22 mouse cellular contexts compared by ENCODE assay signal in genomic region chr6:100202091-100202490, GRCm38 (mm10).
DNase-seq lines count a peak whose midpoint lies in the region; ATAC-seq and TF ChIP-seq lines count a peak whose summit lies in the region.
"Had no signal": no experiment of that assay in that cellular context is flagged by ENCODE, and none has a peak within 500 bp of the region (broad histone marks: within the 10 kb centered on the region; RNA-seq: fewer than 3 reads in every experiment).

No protein-coding gene starts in this region.

- no peaks in the 10 kb centered on the region for H3K9me3 ChIP-seq in limb, embryonic 12.5 days
- H3K9me3 ChIP-seq in limb, embryonic 10.5 days (replicated peaks), result no peaks in the 10 kb centered on the region
- H3K9me3 ChIP-seq in limb, embryonic 14.5 days (ENCODE audit: control insufficient read depth, low read length), result no peaks in the 10 kb centered on the region
- H3K9me3 ChIP-seq in liver, embryonic 12.5 days (replicated peaks), result no peaks in the 10 kb centered on the region
- H3K9me3 ChIP-seq: embryonic facial prominence, embryonic 15.5 days; forebrain, embryonic 10.5 days; heart, embryonic 15.5 days; hindbrain, embryonic 13.5 days had no signal

- no peak overlapping the region for H3K9ac ChIP-seq in limb, embryonic 12.5 days (replicated peaks)
- no peak overlapping the region for H3K9ac ChIP-seq in limb, embryonic 14.5 days (ENCODE audit: low read depth, low read length, severe bottlenecking)
- no peak overlapping the region for H3K9ac ChIP-seq in liver, embryonic 12.5 days
- H3K9ac ChIP-seq: embryonic facial prominence, embryonic 15.5 days; heart, embryonic 15.5 days; hindbrain, embryonic 13.5 days had no signal

- peaks cover 63% of the 10 kb centered on the region for H3K27me3 ChIP-seq in limb, embryonic 12.5 days
- peaks cover 75% of the 10 kb centered on the region for H3K27me3 ChIP-seq in limb, embryonic 10.5 days (ENCODE audit: low read depth, poor library complexity, severe bottlenecking)
- no peaks in the 10 kb centered on the region for H3K27me3 ChIP-seq in limb, embryonic 14.5 days (ENCODE audit: control insufficient read depth, insufficient read depth, low read length)
- peaks cover 38% of the 10 kb centered on the region for H3K27me3 ChIP-seq in liver, embryonic 12.5 days (replicated peaks)

- 48% methylated on average over 1 of the region's 1 CpGs for WGBS in limb, embryonic 12.5 days
- 73% methylated on average over 1 of the region's 1 CpGs for WGBS in limb, embryonic 10.5 days
- 35% methylated on average over 1 of the region's 1 CpGs for whole genome bisulfite sequencing in limb, embryonic 14.5 days
- 68% methylated on average over 1 of the region's 1 CpGs for WGBS in liver, embryonic 12.5 days (ENCODE audit: insufficient replicate concordance)

- no peak for DNase-seq in limb, embryonic 10.5 days (ENCODE audit: low spot score)
- peak; percentile 53 for DNase-seq in NIH3T3 (ENCODE audit: low read depth)
- peak; percentile 73 for DNase-seq in limb, embryonic 14.5 days (ENCODE audit: low spot score)
- no peak for DNase-seq in embryo, embryonic 10.5 days (ENCODE audit: low spot score)
- DNase-seq: adrenal gland, adult 8-10 months; cerebellum, adult 11-12 months; cerebellum, adult 9-10 months; cerebellum, postnatal 25 days; gastrocnemius, adult 2 months; gastrocnemius, postnatal 36 days; heart, adult 18-20 months; heart, postnatal 14 days had no signal

- H3K4me3 ChIP-seq in limb, embryonic 12.5 days (replicated peaks), result no peak overlapping the region
- H3K4me3 ChIP-seq in limb, embryonic 10.5 days, result no peak overlapping the region
- no peak overlapping the region for H3K4me3 ChIP-seq in limb, embryonic 14.5 days (replicated peaks; ENCODE audit: low read length)
- no peak overlapping the region for H3K4me3 ChIP-seq in liver, embryonic 12.5 days
- H3K4me3 ChIP-seq: embryonic facial prominence, embryonic 15.5 days; erythroblast, embryonic 14.5 days; forebrain, embryonic 10.5 days; gastrocnemius, adult 2 months; heart, embryonic 15.5 days; hindbrain, embryonic 13.5 days had no signal

- no peak overlapping the region for H3K4me2 ChIP-seq in limb, embryonic 12.5 days
- no peak overlapping the region for H3K4me2 ChIP-seq in limb, embryonic 14.5 days (replicated peaks; ENCODE audit: low read depth, low read length, severe bottlenecking)
- no peak overlapping the region for H3K4me2 ChIP-seq in liver, embryonic 12.5 days
- H3K4me2 ChIP-seq: embryonic facial prominence, embryonic 15.5 days; heart, embryonic 11.5 days; heart, embryonic 15.5 days; hindbrain, embryonic 13.5 days had no signal

- no peak for TF ChIP-seq POLR2A in limb, embryonic 14.5 days (IDR thresholded peaks at IDR 0.05; ENCODE audit: borderline replicate concordance, extremely low read depth, insufficient read depth, insufficient read length)

- no peak for ATAC-seq in limb, embryonic 12.5 days (ENCODE audit: insufficient number of reproducible peaks, insufficient read depth, low FRiP score, low TSS enrichment, low read depth)
- ATAC-seq in limb, embryonic 14.5 days (ENCODE audit: low FRiP score, low read depth), result no peak
- no peak for ATAC-seq in liver, embryonic 12.5 days
- ATAC-seq: forebrain, embryonic 14.5 days; hindbrain, postnatal 0 days had no signal

- peaks cover 35% of the 10 kb centered on the region for H3K4me1 ChIP-seq in limb, embryonic 12.5 days (replicated peaks)
- H3K4me1 ChIP-seq in limb, embryonic 10.5 days, result peaks cover 31% of the 10 kb centered on the region
- peaks cover 30% of the 10 kb centered on the region for H3K4me1 ChIP-seq in limb, embryonic 14.5 days (ENCODE audit: control insufficient read depth, insufficient read depth, low read length)
- peaks cover 10% of the 10 kb centered on the region for H3K4me1 ChIP-seq in liver, embryonic 12.5 days

- peak overlapping the region; percentile 45; the same call in 1 of the 2 replicates for H3K27ac ChIP-seq in limb, embryonic 12.5 days
- no peak overlapping the region for H3K27ac ChIP-seq in limb, embryonic 10.5 days
- H3K27ac ChIP-seq in limb, embryonic 14.5 days (replicated peaks; ENCODE audit: low read depth, low read length), result no peak overlapping the region
- H3K27ac ChIP-seq in liver, embryonic 12.5 days, result no peak overlapping the region
- H3K27ac ChIP-seq: embryonic facial prominence, embryonic 15.5 days; forebrain, embryonic 10.5 days; gastrocnemius, adult 2 months; heart, embryonic 15.5 days; hindbrain, embryonic 13.5 days; hindbrain, postnatal 0 days had no signal

- H3K36me3 ChIP-seq in limb, embryonic 12.5 days, result no peaks in the 10 kb centered on the region
- H3K36me3 ChIP-seq in limb, embryonic 10.5 days, result no peaks in the 10 kb centered on the region
- no peaks in the 10 kb centered on the region for H3K36me3 ChIP-seq in limb, embryonic 14.5 days (ENCODE audit: control insufficient read depth, insufficient read depth, low read length)
- no peaks in the 10 kb centered on the region for H3K36me3 ChIP-seq in liver, embryonic 12.5 days
- H3K36me3 ChIP-seq: embryonic facial prominence, embryonic 15.5 days; forebrain, embryonic 10.5 days; heart, embryonic 15.5 days; hindbrain, embryonic 13.5 days had no signal

Comparison
In these comparisons a context has a peak if more than half of its experiments do, and no peak if none do; other contexts are left out.
1. DNase-seq: peak in NIH3T3 (single experiment) and limb, embryonic 14.5 days (single experiment); none in limb, embryonic 10.5 days (single experiment) and embryo, embryonic 10.5 days (single experiment).